Mouse (Mus musculus) gastrocnemius, postnatal 25 days (tissue): Measurements from ENCODE around the gene Rab11fip3. TPM values are rescaled to one million over a fixed set of nuclear protein-coding genes. Genes with fewer than 3 reads are reported as not detected.

Experiments used
- DNase-seq: peaks from one replicate; pipeline ENCODE4 v3.0.0; 2022
- total RNA-seq, 2 experiments: library from RNA; stranded (reverse); gene quantifications; 1 replicate in 1 of 2; 2 replicates in 1 of 2; pipeline ENCODE4 v1.2.3; 2021

Gene Rab11fip3
- total RNA-seq, 2 experiments from 2014 or later: 54.9 to 71.5 TPM

GRCm38 (mm10) chr17:26087059-26087564, 17.8 kb upstream of the Rab11fip3 start:
- DNase-seq: no peak

DNA sequence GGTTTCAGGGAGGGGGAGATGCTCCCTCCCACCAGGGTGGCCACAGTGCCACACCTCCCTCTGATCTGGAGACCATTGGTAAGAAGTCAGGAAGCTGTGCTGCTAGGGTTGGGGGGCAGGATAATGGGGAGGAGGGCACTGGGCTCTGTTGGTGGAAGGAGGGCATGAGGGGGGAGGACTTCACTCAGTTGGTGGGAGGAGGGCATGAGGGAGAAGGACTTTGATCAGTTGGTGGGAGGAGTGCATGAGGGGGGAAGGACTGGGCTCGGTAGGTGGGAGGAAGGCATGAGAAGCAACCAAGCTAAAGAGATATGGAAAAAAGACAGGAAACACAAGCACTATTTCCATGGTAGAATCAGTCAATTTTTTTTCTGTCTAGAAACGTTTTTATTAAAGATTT, 11.5 kb upstream of the Rab11fip3 start:
- no peak for DNase-seq

DNA sequence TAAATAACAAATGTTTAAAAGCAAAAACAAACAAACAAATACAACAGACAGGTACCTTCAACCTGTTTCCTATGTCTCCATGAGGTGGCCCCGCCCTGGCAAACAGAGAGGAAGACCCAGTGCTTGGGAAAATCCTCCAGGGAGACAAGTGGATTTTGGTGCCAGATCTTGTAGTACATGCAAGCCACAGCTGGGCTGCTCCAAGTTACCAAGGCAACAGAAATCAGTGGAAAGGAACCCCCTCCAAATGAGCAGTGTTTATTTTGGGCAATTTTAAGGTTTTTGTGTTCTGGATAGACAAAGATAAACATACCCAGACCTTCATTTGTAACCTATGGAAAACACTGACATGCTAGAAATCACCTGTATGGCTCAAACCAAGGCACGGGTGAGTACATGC, 9.5 kb upstream of the Rab11fip3 start:
- DNase-seq: no peak

DNA sequence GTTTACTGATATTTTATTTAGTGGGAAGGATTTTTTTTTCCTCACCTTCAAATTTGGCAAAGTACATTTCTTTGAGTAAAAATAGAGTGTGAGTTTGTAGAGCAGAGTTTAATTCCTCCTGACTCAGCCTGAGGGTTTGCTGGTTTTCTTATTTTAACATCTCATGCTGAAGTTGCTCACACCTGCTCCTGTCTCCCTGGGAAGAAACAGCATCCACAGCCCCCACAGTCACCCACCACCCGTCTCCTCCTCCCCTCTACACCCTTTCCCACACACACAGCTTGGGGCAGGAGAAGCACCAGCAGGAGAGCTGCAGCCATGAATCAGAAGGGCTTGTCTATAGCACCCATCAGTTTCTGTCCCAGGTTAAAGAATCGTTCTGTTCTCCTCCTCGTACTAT, 5.9 kb upstream of the Rab11fip3 start:
- no peak for DNase-seq

- DNase-seq: no peak
Observed at GRCm38 (mm10) chr17:26070136-26070535, 781 bp upstream of the Rab11fip3 start.

DNA sequence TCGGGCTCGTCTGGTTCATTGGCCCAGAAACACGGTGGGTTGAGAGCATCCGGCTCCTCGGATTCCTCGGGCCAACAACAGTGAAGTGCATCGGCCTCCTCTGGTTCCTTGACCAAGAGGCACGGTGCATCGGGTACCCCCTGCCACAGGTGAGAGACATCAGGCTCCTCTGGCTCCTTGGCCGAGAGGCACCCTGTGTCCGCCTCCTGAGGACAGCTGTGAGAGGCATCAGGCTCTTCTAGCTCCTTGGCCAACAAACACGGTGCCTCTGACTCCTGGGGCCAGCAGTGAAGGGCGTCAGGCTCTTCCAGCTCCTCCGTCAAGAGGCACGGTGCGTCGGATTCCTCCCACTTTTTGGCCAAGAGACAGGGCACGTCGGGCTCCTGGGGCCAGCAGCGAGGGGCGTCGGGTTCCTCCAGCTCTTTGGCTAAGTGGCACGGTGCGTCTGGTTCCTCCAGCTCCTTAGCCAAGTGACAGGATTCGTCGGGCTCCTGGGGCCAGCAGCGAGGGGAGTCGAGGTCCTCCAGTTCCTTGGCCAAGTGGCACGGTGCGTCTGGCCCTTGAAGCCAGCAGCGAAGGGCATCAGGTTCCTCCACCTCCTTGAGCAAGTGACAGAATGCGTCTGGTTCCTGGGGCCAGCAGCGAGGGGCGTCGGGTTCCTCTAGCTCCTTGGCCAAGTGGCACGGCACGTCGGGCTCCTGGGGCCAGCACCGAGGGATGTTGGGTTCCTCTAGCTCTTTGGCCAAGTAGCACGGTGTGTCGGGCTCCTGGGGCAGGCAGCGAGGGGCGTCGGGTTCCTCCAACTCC, 1.1 kb downstream of the Rab11fip3 start:
- DNase-seq: peak; percentile 81

- no peak for DNase-seq
Observed at GRCm38 (mm10) chr17:26066488-26067020, 2.8 kb downstream of the Rab11fip3 start.

- DNase-seq: no peak
Observed at GRCm38 (mm10) chr17:26064916-26065315, 4.4 kb downstream of the Rab11fip3 start.

DNA sequence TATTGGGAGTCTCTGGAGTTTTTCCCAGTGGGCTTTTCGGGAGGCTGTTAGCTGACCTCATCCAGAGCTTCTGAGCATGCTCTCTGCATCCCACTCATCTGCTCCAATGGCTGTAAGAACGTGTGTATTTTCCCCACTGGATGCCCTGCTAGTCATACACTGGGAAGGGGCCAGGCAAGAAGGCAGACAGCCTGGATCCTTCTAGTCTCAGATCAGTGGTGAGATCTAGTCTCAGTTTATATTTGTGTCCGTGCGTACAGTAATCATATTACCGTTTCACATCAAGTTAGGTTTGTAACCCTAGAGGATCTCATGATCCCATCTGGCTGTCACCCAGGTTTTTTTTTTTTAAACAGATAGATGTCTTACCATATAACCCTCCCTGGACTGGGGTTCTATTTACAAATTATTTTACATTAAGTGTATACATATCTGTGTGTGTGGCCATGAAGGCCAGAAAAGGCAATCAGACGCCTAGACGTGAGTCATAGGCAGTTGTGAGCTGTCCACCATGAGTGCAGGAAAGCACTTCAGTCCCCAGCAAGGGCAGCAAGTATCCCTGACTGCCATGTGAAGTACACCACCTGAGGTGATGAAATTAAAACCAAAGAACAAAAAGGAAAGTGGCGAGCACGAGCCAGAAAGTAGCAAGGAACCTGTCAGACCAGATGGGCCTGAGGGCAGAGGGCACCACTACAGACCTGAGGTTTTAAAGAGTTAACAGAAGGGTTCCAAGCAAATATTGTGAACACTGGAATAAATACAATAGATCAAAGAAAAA, 11.4 kb downstream of the Rab11fip3 start:
- DNase-seq: no peak

DNA sequence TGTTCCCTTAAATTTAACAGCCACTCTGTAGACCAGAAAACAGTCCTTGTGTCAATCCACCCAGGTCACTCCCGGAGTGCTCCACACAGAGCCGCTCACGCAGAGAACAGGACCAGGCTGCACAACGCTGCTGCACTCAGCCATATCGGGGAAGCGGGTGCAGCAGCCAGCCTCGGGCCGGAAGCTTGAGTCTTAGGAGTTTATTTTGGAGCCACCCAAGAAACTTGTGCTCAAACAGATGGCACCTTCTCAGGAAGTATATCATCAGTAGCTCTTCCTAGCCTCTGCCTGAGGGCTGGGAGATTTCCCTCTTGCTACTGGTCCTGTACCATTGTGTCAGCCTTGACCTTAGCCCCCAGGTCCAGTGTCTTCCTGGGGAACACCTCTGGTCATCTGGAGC, 12.1 kb downstream of the Rab11fip3 start:
- no peak for DNase-seq

GRCm38 (mm10) chr17:26055164-26055563, 14.2 kb downstream of the Rab11fip3 start:
- DNase-seq: no peak

DNA sequence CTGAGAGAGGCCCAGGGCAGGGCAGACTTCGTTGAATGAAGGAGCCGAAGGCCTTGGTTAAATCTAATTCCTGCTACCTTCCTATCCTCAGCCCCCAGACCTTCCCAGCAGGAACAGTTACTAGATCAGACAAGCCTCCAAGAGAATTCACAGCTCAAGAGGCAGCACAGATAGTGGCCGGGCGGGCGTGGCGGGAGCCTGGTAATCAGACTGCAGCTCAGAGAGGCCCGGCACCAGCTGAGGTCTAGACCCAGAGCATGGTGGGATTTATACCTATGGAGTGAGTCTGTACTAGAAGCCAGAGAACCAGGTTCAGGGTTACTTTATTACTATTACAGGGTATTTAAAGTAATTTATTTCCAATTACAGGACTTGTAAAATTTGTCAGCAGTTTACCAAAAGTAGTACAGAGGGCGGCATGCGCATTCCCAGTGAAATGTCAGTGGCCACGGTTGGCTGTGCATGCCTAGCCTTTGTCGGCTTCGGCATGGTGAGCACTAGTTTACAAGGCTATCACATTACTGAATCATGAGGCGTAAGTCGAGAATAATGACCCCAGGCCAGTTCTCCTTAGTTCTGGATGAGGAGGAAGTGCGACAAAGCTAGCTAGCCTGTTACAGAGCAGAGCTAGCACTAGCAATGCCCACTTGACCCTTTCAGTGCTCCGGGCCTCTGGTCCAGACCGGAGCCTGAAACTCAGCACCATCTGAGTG, 15.1 kb downstream of the Rab11fip3 start:
- no peak for DNase-seq

DNA sequence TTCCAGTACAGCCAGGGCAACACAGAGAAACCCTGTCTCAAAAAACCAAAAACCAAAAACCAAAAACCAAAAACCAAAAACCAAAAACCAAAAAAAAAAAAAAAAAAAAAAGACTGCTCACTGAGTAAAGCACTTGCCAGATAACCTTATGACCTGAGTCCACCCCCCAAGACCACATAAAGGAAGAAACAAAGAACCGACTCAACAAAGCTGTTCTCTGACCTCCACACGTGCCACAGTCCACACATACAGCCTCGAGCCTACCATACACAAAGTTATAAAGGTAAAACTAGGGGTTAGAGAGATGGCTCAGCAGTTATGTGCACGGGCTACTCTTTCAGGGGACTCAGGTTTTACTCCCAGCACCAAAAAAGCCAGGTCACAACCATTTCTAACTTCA, 16.6 kb downstream of the Rab11fip3 start:
- DNase-seq: no peak

DNA sequence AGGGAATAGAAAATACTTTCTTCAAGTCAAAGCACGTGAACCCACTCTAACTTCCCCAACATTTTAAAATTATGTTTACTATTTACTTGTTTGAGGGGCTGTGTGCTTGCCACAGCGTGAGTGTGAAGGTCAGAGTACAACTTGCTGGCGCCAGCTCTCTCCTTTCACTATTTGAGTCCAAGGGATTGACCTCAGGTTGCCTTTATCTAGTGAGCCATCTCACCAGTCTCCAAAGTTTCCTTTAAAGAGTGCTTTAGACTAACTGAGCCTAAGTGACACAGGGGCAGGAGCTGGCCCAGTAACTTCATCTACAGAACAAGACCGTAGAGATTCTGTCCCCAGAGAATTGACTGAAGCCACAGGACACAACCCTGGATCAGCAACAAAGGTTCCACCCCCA, 17.3 kb downstream of the Rab11fip3 start:
- DNase-seq: no peak

DNA sequence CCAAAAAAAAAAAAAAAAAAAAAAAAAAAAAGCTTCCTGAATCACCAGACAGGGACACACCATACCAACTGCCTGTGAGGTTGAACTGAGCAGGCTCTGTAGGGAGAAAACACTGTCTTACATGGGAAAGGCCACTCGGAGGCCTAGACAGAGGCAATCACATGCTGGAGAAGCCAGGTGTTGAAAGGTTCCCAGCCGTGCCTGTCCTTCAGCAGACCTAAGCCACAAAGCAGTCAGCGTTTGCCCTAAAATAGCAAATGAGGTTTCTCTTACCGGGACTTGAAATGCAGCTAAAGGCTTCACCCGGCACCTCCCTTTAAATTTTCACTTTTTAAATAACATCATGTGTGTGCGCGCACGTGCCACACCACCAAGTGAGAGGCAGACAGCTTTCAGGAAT, 21.2 kb downstream of the Rab11fip3 start:
- no peak for DNase-seq

DNA sequence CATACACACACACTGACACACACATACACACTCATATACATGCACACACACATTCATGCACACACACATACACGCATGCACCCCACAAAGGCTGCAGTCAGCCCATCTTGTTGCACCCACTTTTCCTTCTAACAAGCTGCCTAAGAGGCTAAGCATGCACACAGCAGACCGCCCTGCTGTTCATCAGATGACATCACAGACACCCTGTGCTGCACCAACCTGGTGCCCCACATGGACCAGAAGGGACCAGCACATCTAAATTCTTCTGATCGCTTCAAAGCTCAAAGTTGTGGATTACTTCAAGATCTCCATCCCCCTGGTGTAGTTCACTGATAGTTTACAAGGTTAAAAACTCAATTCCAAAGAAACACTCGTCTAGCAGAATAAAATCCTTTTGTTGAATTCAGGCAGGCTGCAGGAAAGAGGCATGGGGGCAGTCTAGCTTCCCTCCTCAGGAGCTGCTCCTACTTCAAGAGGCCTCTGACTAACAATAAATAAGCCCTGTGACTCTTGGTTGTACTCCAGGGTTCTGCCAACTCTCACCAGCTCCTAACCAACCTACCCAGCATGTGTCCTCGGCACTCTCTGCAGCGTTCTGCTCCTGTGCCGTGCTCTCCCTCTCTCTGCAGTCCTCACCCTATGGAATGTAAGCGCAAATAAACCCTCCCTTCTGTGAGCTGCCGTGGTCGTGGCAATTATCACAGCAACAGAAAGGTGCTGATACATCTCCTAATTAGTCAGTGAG, 22.9 kb downstream of the Rab11fip3 start:
- no peak for DNase-seq

DNA sequence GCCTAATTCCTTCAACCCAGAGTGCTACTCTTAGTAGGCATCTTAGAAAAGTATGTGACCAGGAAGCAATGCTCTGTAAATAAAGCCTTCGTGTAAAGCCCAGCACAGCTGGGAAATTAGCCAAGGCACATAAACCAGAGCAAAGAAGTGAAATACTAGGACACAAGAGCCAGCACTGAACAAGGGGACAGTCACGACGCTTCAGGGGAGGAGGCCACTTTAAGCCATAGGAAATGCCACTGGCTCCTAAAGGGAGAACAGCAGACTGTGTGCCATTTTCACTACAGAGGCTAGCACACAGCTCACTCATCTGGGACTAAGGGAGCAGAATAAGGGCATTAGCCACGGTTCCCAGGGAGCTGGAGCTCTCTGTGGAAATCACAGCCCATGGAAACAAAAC, 24.1 kb downstream of the Rab11fip3 start:
- DNase-seq: no peak

- DNase-seq: peak; percentile 39
Observed at GRCm38 (mm10) chr17:26043249-26043636, 26.1 kb downstream of the Rab11fip3 start.

GRCm38 (mm10) chr17:26042599-26043248, 26.6 kb downstream of the Rab11fip3 start:
- no peak for DNase-seq

DNA sequence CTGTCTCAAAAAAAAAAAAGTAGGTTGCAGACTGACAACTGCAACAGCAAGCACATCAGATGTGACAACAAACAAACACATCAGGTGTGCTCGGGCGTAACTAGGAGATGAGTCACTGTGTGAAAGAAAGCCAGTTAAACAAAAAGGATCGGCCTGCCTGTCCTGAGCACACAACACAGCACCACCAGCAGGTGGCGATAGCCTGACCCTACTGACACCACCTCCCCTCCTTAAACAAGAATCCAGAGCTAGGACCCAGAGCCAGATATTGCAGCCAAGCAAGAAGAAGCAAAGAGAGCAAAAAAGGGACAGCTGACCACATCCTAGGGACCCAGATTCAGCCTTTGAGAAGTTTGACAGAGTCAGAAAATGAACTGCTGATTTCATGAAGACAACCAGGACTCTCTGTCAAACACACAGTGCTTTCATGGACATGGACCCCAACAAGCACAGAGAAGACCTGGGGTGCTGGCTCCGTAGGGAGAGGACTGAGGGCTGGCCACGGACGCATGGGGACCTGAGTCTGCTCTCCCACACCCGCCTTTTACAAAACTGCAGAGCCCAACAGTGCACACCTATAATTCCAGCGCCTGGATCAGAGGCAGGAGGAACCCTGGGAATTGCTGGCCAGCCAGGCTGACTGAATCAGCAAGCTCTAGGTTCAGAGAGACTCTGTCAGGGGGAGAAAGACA, 28.1 kb downstream of the Rab11fip3 start:
- peak; percentile 55 for DNase-seq

DNA sequence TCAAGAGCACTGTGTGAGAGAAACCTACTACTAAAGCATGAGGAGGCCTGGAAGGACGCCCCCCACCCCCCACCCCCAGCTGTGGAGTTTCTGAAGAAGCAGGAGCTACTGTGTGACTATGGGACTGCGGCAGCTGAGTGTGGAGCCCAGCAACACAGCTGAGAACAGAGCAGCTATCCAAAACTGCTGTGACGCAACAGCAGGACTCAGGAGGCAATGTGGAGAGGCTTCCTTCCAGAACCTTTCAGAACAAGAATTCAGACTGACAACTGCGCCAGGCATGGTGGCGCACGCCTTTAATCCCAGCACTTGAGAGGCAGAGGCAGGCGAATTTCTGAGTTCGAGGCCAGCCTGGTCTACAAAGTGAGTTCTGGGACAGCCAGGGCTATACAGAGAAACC, 28.6 kb downstream of the Rab11fip3 start:
- peak; percentile 39 for DNase-seq
